8 mouse cellular contexts compared by ENCODE assay signal in genomic region chrX:12857881-12858755, GRCm38 (mm10).
DNase-seq lines count a peak whose midpoint lies in the region; ATAC-seq and TF ChIP-seq lines count a peak whose summit lies in the region.

No protein-coding gene starts in this region.

- no peaks in the 10 kb centered on the region for H3K9me3 ChIP-seq in heart, embryonic 11.5 days (replicated peaks; ENCODE audit: control insufficient read depth, low read length)
- no peaks in the 10 kb centered on the region for H3K9me3 ChIP-seq in kidney, embryonic 15.5 days (replicated peaks)
- no peaks in the 10 kb centered on the region for H3K9me3 ChIP-seq in liver, embryonic 15.5 days (replicated peaks)

- 0 out of 2 replicates have a peak, but pooled peaks cover 2% of the 10 kb centered on the region for H3K27me3 ChIP-seq in heart, embryonic 11.5 days (ENCODE audit: control insufficient read depth, insufficient read depth, low read length)
- 0 out of 2 replicates have a peak, but pooled peaks cover 8% of the 10 kb centered on the region for H3K27me3 ChIP-seq in kidney, embryonic 15.5 days
- no peaks in the 10 kb centered on the region for H3K27me3 ChIP-seq in liver, embryonic 15.5 days
- H3K27me3 ChIP-seq in myocyte (ENCODE audit: control insufficient read depth, insufficient read depth, insufficient read length) = no peaks in the 10 kb centered on the region

- WGBS in heart, embryonic 11.5 days (ENCODE audit: insufficient replicate concordance) = 23% methylated on average over 17 of the region's 17 CpGs
- 28% methylated on average over 17 of the region's 17 CpGs for WGBS in kidney, embryonic 15.5 days
- 21% methylated on average over 17 of the region's 17 CpGs for WGBS in liver, embryonic 15.5 days (ENCODE audit: insufficient replicate concordance)

- H3K79me2 ChIP-seq in myocyte (ENCODE audit: control insufficient read depth, insufficient read depth) = no peaks in the 10 kb centered on the region

- H3K27ac ChIP-seq in heart, embryonic 11.5 days (ENCODE audit: low read depth, low read length) = peak overlapping the region; percentile 38
- H3K27ac ChIP-seq in kidney, embryonic 15.5 days = peak overlapping the region; percentile 87
- peak overlapping the region; percentile 45 for H3K27ac ChIP-seq in liver, embryonic 15.5 days (replicated peaks)

- no peak overlapping the region for H3ac ChIP-seq in myocyte (ENCODE audit: control insufficient read depth, insufficient read length)

- peak; percentile 7 to 23 for DNase-seq in spleen, adult 18-20 months
- DNase-seq in spleen, postnatal 4 days (ENCODE audit: low spot score in 2 of 2) = no peak
- DNase-seq in embryo, embryonic 10 days (ENCODE audit: low spot score) = peak; percentile 47
- no peak for DNase-seq in adipocyte (ENCODE audit: low spot score)

- peak overlapping the region; percentile 54 for H3K4me2 ChIP-seq in heart, embryonic 11.5 days
- H3K4me2 ChIP-seq in kidney, embryonic 15.5 days = peak overlapping the region; percentile 54
- peak overlapping the region; percentile 46 for H3K4me2 ChIP-seq in liver, embryonic 15.5 days
- peak overlapping the region; percentile 44 for H3K4me2 ChIP-seq in myocyte (ENCODE audit: low read depth)

- TF ChIP-seq POLR2A in myocyte (IDR thresholded peaks at IDR 0.05; ENCODE audit: insufficient read length, low read depth) = no peak

- H3K4me3 ChIP-seq in heart, embryonic 11.5 days (ENCODE audit: low read depth, low read length) = peak overlapping the region; percentile 23
- peak overlapping the region; percentile 33 for H3K4me3 ChIP-seq in kidney, embryonic 15.5 days (replicated peaks)
- peak overlapping the region; percentile 27 for H3K4me3 ChIP-seq in liver, embryonic 15.5 days (replicated peaks)
- no peak overlapping the region for H3K4me3 ChIP-seq in myocyte

- H3K9ac ChIP-seq in heart, embryonic 11.5 days (ENCODE audit: low read depth, low read length) = peak overlapping the region; percentile 49; the same call in 1 of the 2 replicates
- H3K9ac ChIP-seq in kidney, embryonic 15.5 days = no peak overlapping the region
- no peak overlapping the region for H3K9ac ChIP-seq in liver, embryonic 15.5 days

- ATAC-seq in heart, embryonic 11.5 days (replicated peaks; ENCODE audit: insufficient number of reproducible peaks, low FRiP score, low TSS enrichment) = no peak
- ATAC-seq in kidney, embryonic 15.5 days (replicated peaks; ENCODE audit: low FRiP score) = peak; percentile 82
- no peak for ATAC-seq in liver, embryonic 15.5 days (ENCODE audit: insufficient read depth)

- 0 out of 2 replicates have a peak, but pooled peaks cover 3% of the 10 kb centered on the region for H3K4me1 ChIP-seq in heart, embryonic 11.5 days (ENCODE audit: control insufficient read depth, insufficient read depth, low read length)
- H3K4me1 ChIP-seq in kidney, embryonic 15.5 days = 0 out of 2 replicates have a peak, but pooled peaks cover 3% of the 10 kb centered on the region
- H3K4me1 ChIP-seq in liver, embryonic 15.5 days (replicated peaks) = 0 out of 2 replicates have a peak, but pooled peaks cover 5% of the 10 kb centered on the region

- H3K36me3 ChIP-seq in heart, embryonic 11.5 days (ENCODE audit: control insufficient read depth, insufficient read depth, low read length) = no peaks in the 10 kb centered on the region
- H3K36me3 ChIP-seq in kidney, embryonic 15.5 days = no peaks in the 10 kb centered on the region
- H3K36me3 ChIP-seq in liver, embryonic 15.5 days (replicated peaks) = no peaks in the 10 kb centered on the region
- H3K36me3 ChIP-seq in myocyte (ENCODE audit: control insufficient read depth, insufficient read depth) = no peaks in the 10 kb centered on the region

TF ChIP-seq in myocyte, 11 proteins besides CTCF, POLR2A, EP300 and RAD21:
- no peak for TF ChIP-seq CEBPB (IDR thresholded peaks at IDR 0.05; ENCODE audit: insufficient read depth, poor library complexity, severe bottlenecking)
- TF ChIP-seq MYOG (IDR thresholded peaks at IDR 0.05; ENCODE audit: control insufficient read depth in 1 of 3, insufficient read depth in 1 of 3, insufficient read length in 2 of 3, low read depth in 2 of 3) = no peak
- no peak for TF ChIP-seq POLR2AphosphoS2 (IDR thresholded peaks at IDR 0.05; ENCODE audit: insufficient read length, low read depth)
- no peak for TF ChIP-seq REST (IDR thresholded peaks at IDR 0.05; ENCODE audit: insufficient read depth, insufficient read length)
- no peak for TF ChIP-seq MAX (IDR thresholded peaks at IDR 0.05; ENCODE audit: low read depth)
- TF ChIP-seq USF1 (IDR thresholded peaks at IDR 0.05; ENCODE audit: low read depth) = no peak
- TF ChIP-seq SRF (IDR thresholded peaks at IDR 0.05; ENCODE audit: control insufficient read depth, insufficient read length, low read depth) = no peak
- no peak for TF ChIP-seq MYOD1 (IDR thresholded peaks at IDR 0.05; ENCODE audit: control insufficient read depth in 1 of 3, insufficient read length in 2 of 3, low read depth in 2 of 3)
- TF ChIP-seq E2F4 (IDR thresholded peaks at IDR 0.05; ENCODE audit: insufficient read depth) = no peak
- no peak for TF ChIP-seq TCF12 (IDR thresholded peaks at IDR 0.05; ENCODE audit: insufficient read depth, poor library complexity, severe bottlenecking)
- TF ChIP-seq TCF3 (IDR thresholded peaks at IDR 0.05; ENCODE audit: insufficient read length, low read depth) = no peak

Comparison
In these comparisons a context has a peak if more than half of its experiments do, and no peak if none do; other contexts are left out.
1. DNase-seq: peak in spleen, adult 18-20 months (2 of 2) and embryo, embryonic 10 days (single experiment); none in spleen, postnatal 4 days (0 of 2) and adipocyte (single experiment).
2. Peak in every context shown above with its lines, with median percentiles within 50 percentile points of each other: H3K27ac ChIP-seq and H3K4me2 ChIP-seq.